Mouse (Mus musculus) yolk sac, embryonic 10.5 days (tissue): Measurements from ENCODE around the gene Cldn5.
A peak's percentile ranks its signal among the peaks of the same experiment; 100 is the strongest.

Experiments
- DNase-seq: peaks from one replicate; pipeline ENCODE4 v3.0.0-alpha.2; 2017; ENCODE audit warnings: low spot score

Cldn5 gene

DNA sequence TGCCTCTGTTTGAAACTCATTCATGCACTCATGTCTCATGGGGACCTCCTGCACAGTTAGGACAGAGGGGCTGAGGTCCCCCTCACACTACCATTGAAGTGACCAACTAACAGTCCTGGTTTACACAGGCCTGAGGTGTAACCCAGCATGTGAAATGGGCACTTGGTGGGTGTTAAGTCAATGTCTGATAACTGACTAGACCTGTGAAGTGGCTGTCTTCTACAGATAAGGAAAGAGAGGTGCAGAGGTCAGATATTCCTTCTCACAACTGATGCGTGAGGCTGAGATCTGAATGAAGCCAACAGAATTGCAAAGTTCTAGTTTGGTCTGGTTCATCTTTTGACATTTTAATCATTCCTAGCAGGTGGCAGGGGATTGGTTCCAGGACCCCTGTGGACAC, 8.8 kb downstream of the Cldn5 start:
- no peak for DNase-seq

DNA sequence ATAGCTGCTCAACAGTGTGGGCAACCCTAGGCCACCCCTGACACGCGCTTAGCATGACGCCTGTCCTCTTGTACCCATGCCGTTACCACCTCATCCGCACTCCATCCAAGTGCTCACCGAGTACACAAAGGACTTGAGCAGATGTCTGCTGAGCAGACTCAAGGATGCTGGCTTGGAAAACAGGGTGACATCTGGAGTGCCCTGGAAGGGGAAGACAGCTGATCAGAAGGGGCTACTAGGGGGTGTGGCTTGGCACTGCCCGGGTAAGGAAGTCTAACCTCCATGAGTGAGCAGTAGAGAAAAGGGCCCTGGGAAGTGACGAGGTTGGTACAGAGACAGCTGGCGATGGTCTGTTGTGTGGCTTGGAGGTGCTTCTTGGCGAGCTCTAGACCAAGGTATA, 10.0 kb downstream of the Cldn5 start:
- no peak for DNase-seq

DNA sequence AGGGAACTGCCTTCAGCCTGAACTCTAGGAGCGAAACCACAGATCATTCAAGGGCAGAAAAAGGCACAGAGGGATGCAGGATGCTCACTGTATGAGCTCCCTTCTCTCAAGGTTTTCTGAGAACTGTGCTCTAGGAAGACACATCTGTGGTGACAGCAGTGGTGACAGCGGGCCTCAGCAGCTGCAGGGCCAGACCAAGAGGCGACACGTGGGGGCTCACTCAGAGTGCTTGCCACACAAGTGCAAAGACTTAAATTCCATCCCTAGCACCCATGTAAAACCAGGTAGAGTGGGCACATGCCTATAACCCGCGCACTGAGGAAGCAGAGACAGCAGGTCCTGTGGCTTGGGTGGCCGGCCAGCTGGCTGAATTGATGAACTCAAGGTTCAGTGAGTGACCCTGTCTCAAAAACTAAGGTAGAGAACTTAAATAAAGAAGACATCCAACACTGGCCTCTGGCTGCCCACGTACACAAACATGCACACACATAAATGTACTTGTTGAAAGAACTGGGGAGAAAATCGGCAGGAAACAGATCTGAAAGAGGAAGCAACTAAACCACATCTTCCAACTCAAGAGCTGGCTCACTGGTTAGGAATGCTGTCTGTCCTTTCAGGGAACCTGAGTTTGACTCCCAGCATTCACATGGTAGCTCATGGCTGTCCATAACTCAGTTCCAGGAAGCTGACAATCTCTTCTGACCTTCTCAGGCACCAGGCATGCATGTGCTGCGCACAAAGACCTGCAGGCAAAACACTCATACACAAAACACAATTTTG, 12.2 kb downstream of the Cldn5 start:
- DNase-seq, result no peak

DNA sequence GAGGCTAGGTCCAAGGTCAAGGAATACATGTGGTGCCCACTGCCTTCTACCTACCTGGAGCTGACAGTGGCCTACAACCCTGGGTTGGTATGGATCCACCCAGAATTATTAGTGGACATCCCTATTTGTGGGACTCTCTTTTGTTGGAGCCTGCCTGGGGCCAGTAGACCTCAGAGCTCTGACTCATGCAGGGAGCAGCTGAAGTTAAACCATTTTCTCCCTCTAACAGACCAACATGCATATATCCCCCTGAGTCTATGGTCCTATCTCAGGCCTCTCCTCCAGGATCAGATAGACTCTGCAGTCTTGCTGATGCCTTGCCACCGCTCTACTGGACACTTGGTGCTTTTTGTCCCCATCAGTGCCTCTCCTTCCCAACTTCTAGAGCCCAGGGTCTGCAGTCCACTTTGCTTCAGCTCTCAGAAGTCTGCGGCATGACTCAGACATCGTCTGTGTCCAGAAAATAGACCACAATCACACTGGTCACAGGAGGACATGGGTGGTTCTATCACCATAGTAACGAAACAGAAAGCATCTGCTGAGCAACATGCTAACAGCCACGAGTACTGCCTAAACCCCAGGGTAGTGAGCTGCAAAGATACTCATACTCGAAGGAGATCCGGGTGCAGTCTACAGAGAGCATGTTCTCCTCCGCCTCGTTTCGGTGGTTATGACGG, 18.7 kb downstream of the Cldn5 start:
- DNase-seq, result no peak

DNA sequence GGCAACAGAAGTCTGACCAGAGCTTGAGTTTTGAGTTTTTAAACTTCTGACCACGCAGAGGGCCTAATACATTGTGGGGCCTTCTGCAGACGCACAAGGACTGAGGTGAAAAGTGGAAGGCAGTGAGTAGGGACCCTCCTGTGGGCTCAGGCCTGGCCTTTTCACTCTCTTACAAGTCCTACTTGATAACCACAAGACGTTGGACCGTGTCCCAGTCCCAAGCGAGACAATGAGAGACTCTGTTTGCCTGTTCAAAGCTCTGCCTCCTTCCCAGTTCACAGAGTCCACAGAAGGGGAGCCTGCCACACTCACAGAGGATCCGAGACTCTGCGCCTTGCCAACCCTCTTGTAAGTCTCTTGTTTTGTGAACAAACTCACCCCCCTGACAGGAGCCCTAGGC, 20.0 kb downstream of the Cldn5 start:
- DNase-seq, result no peak

DNA sequence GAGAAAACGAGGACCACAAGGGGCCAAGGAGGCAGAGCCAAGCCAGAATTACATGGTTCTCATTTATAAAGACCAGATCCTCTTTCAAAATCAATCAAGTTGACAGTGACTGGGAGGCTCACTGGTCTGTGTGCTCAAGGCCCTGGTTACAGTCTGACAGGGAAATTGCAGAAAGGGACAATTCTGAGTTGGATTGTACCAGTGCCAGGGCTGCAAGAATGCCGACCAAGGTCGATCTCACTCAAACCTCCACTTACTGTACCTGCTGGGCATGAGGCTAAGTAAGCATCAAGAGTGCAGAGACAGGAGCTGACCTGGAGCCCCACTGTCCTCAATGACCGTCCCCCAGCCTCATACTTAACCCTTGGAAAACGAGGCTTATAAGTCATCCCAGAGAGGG, 21.5 kb downstream of the Cldn5 start:
- DNase-seq, result no peak

DNA sequence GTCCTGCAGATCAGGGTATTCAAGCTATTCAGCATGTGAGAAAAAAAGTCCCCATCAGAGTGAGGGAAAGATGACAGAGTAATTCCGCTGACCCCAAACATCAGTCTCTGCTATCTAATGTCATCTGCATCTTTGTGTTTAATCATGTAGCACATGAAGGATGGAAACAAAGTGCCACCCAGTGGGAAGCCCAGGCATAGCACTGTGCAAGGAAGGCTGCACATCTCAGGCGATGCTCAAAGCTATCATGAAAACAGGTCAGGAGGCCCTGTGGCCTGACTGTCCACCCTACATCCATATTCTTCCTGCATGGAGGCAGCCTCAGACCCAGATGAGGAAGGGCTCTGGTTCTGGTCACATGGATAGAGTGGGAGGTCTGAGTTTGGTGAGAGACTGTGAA, 22.2 kb downstream of the Cldn5 start:
- no peak for DNase-seq

DNA sequence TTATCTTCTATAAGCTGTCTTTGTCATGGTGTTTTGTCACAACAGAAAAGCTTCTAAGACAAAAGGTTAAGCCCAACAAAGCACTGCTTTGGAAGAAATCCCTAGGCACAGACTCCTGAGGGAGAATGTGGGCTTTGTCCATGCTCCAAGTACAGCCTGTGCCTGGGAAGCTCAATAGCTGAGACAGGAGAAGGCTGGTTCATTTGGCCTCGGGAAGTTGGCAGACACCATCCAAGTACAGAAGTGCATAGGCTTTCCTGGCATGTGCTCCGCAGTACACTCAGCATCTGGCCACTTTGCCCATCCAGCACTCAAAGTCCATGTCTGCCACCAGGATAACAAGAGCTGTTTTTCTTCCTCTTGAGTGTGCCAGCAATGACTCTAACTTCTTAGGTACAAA, 29.1 kb downstream of the Cldn5 start:
- no peak for DNase-seq

DNA sequence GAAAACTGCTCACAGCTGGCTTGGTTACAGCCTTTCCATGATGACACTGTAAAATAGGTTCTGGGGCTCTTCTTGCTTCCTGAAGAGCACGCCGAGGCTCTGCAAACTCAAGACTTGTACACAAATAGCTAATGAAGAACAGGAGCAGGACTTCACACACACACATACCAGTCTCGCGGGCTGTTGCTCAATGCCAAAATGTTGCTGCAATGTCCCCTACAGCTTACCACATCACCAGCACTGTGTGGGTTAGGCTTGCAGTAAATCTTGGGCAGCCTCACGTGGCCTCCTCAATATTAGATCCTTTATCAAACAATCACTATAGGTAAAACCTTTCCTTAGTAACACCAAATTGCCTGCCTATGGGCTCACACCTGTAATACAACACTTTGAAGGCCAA, 32.4 kb downstream of the Cldn5 start:
- no peak for DNase-seq

DNA sequence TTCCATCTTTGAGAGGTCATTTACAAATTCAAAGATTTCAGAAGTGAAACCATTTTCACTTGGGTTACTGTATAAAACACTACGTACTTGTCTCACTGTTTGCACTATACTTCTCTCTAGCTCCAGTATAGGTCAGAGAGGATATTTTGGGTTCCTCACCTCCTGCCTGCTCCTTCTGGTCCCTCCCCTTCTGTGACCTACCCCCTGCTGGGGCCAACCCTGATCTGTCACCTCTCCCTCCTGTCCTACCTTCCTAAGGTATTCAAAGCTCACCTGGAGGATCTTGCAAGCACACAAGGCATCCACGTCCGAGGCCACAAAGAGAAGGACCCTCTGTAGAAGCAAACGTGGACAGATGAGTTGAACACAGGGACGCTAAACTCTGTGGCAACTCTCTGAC, 34.4 kb downstream of the Cldn5 start:
- peak; percentile 9 for DNase-seq

DNA sequence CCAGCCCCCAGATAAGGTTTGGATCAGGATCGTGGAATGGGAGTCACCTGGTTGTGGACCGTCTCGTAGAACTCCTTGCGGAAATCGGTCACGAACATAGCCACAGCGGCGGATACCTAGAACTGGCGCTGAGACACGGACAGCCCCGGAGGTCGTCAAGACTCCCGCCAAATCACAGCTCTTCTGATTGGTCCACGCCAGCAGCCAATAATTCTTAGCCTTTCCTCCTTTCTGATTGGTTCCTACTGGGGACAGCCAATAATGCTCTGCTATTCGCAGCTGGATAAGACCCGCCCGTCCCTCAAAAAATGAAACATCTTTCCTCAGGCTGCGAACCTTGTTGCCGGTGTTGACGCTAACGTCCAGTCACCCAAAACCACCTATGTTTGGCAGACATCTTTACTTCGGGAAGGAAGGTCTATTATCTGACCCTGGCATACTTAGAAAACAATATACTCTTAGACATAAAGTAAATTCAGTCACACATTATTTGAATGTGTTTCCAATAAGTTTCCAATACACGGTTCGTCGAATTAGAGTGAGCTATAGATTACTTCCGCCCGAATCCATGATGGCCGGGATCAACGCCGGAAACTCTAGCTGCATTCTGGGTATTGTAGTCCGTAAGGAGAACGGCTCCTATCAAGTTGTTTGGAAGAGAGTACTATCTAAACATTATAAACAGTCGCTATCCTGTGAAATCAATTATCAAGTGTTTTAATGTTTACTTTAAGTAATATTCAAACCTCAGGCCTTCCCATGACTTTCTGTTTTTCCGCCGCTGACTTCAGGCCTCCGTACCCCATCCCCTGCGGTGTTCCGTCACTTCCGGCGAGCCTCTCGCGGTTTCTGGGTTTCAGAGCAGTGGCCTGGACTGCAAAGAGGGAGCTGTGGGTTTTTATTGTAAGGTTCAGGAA, 35.1 kb downstream of the Cldn5 start, which contains the start of the genes Ufd1 and Cdc45:
Gene Ufd1 (plus strand): TSS at position 312 of the 917 bp plus-strand sequence.
Gene Cdc45 (minus strand): TSS at position 520 of the 917 bp plus-strand sequence.
- peak; percentile 95 for DNase-seq

DNA sequence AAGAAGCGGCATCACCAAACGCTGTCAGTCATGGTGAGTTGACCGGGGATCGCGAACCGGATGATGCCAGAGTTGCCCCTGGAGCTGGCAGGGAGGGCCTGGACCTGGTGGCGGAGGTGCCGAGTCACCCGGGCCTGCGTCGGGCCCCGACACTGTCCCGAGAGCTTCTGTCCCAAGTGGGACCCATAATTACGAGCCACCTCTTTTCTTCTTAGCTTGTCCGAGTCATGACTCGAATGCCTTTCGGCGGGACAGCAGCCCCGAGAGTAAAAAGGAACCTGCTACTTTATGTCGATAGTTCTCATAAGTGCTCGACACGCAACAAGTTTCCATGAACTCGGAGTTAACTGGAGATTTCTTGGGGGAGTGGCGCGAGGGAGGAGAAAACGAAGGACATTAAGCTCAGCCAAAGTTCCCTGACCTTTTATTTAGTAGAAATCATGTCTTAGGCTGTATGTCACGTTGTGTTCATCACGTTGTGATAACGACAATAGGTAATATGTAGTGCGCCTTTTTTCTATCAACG, 35.8 kb downstream of the Cldn5 start:
- no peak for DNase-seq

DNA sequence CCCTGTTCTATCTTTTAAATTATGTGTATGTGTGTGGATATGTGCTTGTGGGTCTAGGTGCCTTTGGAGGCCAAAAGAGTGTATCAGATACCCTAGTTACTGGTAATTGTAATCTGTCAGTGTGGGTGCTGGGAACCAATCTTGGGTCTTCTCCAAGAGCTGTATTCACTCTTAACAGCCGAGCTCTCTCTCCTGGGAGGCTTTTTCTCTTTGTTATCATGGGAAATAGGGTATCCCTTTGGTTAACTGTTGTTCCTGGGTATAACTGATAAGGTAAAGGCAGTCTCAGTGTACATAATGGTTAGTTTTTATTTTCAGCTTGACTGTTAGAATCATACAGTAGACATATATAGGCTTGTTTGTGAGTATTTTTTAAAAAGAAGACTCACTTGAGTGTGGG, 45.7 kb downstream of the Cldn5 start:
- no peak for DNase-seq

DNA sequence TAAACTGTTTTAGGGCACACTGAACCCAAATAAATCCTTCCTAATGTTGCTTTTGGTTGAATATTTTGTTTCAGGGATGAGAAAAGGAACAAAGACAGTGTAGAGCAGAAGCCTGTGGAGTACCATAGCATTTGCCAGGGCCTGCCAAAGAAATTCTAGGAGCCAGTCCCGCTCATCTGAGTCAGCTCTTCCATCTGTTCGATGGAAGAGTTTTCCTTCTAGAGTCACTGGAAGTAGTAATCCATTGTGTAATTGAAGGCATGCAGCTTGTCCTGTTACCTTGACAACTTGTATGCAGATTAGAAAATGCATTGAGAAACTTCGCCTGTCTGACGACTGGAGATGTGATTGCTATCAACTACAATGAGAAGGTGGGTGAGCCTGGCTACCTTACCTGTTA, 46.3 kb downstream of the Cldn5 start:
- DNase-seq, result no peak
